7 mouse cellular contexts compared by ENCODE assay signal in the genomic region with DNA sequence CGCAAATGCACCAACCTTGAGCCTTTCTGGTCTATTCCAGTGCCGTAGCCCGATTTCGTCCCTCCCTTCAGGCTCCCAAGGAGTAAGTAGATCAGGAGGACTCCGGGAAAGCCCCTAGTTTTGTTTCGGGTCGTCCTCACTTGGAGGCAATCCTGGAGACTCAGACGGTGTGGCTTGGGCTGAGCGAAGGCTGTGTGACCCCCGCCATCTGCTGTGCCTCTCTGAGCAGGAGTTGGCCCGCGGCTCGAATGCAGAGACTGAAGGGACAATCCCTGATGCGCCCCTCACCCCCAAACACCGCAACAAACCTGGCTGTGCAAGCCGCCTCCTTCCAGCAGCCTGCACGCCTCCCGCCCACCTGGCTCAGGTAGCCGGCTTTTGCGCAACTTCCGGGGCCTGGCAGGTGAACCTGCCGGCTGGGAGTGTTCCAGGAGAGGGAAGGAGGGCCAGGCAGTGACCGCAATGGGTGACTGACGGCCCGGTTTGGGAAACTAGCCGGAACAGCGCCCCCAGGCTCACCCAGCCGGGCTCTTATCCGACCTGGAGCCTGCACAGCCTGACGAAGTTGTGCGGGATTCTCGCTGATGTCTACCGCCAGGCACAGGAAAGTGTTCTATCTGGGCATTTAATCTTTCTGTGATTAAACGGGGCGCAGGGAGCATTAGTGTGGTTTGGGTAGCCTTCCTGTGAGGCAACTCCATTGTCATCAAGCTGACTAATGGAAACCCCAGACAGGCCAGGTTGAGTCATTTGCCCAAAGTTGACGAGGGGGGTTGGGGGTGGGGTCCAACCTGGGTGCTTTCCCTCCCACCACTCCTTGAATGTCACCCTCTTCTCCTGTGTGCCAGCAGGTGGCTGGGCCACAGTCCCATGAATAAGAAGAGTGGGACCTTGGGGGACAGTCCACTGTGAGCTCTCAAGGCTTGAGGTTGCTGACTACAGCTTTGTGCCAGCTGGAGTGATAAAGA. TPM values are rescaled to one million over a fixed set of nuclear protein-coding genes. Genes with fewer than 3 reads are reported as not detected.
DNase-seq lines count a peak whose midpoint lies in the region; ATAC-seq and TF ChIP-seq lines count a peak whose summit lies in the region.

No protein-coding gene starts in this region.

- TF ChIP-seq CTCF in CH12.LX (conservative IDR thresholded peaks at IDR 0.05 in 1 of 2, IDR thresholded peaks at IDR 0.05 in 1 of 2; ENCODE audit: low read depth in 2 of 2, low read length in 2 of 2): peak in 1 of 2 experiments; percentile 28; a peak in 2 of 4 replicates

- H3K4me3 ChIP-seq in CH12.LX (replicated peaks in 1 of 3; ENCODE audit: low read depth in 2 of 3, low read length in 2 of 3, poor library complexity in 1 of 3): peak overlapping the region; percentile 42 to 66 (median 49)
- H3K4me3 ChIP-seq in stomach, embryonic 16.5 days (replicated peaks; ENCODE audit: low read length): peak overlapping the region; percentile 31

- in situ Hi-C loops in CH12.LX (cut with MboI; ENCODE audit: low pct_ligation_motif_present, low pct_unique_long_range_greater_than_20kb, low sequenced_read_pairs): no loop called here

- H3K9me3 ChIP-seq in CH12.LX (replicated peaks; ENCODE audit: low read length): no peaks in the 10 kb centered on the region
- H3K9me3 ChIP-seq in stomach, embryonic 16.5 days (replicated peaks; ENCODE audit: control insufficient read depth, low read length): no peaks in the 10 kb centered on the region

- H3K4me1 ChIP-seq in CH12.LX (ENCODE audit: control insufficient read depth in 1 of 2, insufficient read depth in 2 of 2): peaks cover 47 to 91% of the 10 kb centered on the region in 2 experiments
- peaks cover 67% of the 10 kb centered on the region for H3K4me1 ChIP-seq in stomach, embryonic 16.5 days (ENCODE audit: control insufficient read depth, insufficient read depth, low read length)

- TF ChIP-seq POLR2A in CH12.LX (IDR thresholded peaks at IDR 0.05; ENCODE audit: low read depth, low read length): no peak

- peak overlapping the region; percentile 85 for H3K4me2 ChIP-seq in CH12.LX (ENCODE audit: insufficient read depth, low read depth, poor library complexity, severe bottlenecking)
- H3K4me2 ChIP-seq in stomach, embryonic 16.5 days (ENCODE audit: low read depth, low read length): peak overlapping the region; percentile 53

- no peak; the same call in none of the 2 replicates for TF ChIP-seq RAD21 in CH12.LX (IDR thresholded peaks at IDR 0.05; ENCODE audit: low read depth, low read length)

- 24% methylated on average over 36 of the region's 36 CpGs for WGBS in stomach, embryonic 16.5 days

- H3K27ac ChIP-seq in CH12.LX (ENCODE audit: insufficient read depth, low read depth): peak overlapping the region; percentile 74
- H3K27ac ChIP-seq in stomach, embryonic 16.5 days (ENCODE audit: low read length): peak overlapping the region; percentile 85

- peak; percentile 78 for TF ChIP-seq EP300 in CH12.LX (IDR thresholded peaks at IDR 0.05; ENCODE audit: low read length)

- dilution Hi-C loops in CH12.LX (cut with MboI; ENCODE audit: extremely low pct_ligation_motif_present, extremely low pct_unique_long_range_greater_than_20kb, low sequenced_read_pairs): no loop called here

- peak overlapping the region; percentile 77 for H3K9ac ChIP-seq in CH12.LX (ENCODE audit: insufficient read depth, low read depth)
- peak overlapping the region; percentile 48 for H3K9ac ChIP-seq in stomach, embryonic 16.5 days (ENCODE audit: low read length)

- peak; percentile 27 to 43 for DNase-seq in B cell, adult 2 months
- peak; percentile 76 for DNase-seq in CH12.LX (ENCODE audit: extremely low read depth)
- peak; percentile 31 for DNase-seq in fibroblast of lung, adult 2 months (ENCODE audit: low read depth)
- DNase-seq in kidney, adult 9 months: peak; percentile 79
- peak; percentile 87 for DNase-seq in lung, postnatal 25 days (ENCODE audit: low spot score)
- no peak for DNase-seq in testis, postnatal 14 days (ENCODE audit: low spot score)

- H3K79me2 ChIP-seq in CH12.LX (replicated peaks; ENCODE audit: control insufficient read depth, extremely low read depth, insufficient read depth, poor library complexity, severe bottlenecking): peaks cover 6% of the 10 kb centered on the region; the same call in 1 of the 2 replicates

- no peaks in the 10 kb centered on the region for H3K27me3 ChIP-seq in CH12.LX (replicated peaks)
- no peaks in the 10 kb centered on the region for H3K27me3 ChIP-seq in stomach, embryonic 16.5 days (ENCODE audit: control insufficient read depth, insufficient read depth, low read length)

- peaks cover 19 to 54% of the 10 kb centered on the region in 2 experiments for H3K36me3 ChIP-seq in CH12.LX (replicated peaks in 1 of 2; ENCODE audit: control insufficient read depth in 1 of 2, insufficient read depth in 1 of 2, low read length in 1 of 2)
- peaks cover 14% of the 10 kb centered on the region for H3K36me3 ChIP-seq in stomach, embryonic 16.5 days (ENCODE audit: control insufficient read depth, insufficient read depth, low read length)

- ATAC-seq in stomach, embryonic 16.5 days (ENCODE audit: insufficient read depth, low FRiP score): peak; percentile 12; the same call in 1 of the 2 replicates

TF ChIP-seq in CH12.LX, 34 proteins besides CTCF, POLR2A, EP300 and RAD21:
- TF ChIP-seq TBP (conservative IDR thresholded peaks at IDR 0.05; ENCODE audit: low read depth, low read length) (no peak), KAT2A (IDR thresholded peaks at IDR 0.05; ENCODE audit: insufficient replicate concordance, low read length) (0 out of 2 replicates have a peak, but pooled peaks have one; percentile 24), POLR2AphosphoS2 (IDR thresholded peaks at IDR 0.05; ENCODE audit: low read depth, low read length) (no peak), HCFC1 (IDR thresholded peaks at IDR 0.05; ENCODE audit: low read depth, low read length) (peak; percentile 45), MXI1 (IDR thresholded peaks at IDR 0.05; ENCODE audit: low read depth, low read length) (peak; percentile 76), ETS1 (conservative IDR thresholded peaks at IDR 0.05; ENCODE audit: low read depth, low read length) (peak; percentile 92), ZMIZ1 (IDR thresholded peaks at IDR 0.05; ENCODE audit: low read depth, low read length) (no peak), ZC3H11A (IDR thresholded peaks at IDR 0.05; ENCODE audit: low read depth, low read length) (no peak), NRF1 (IDR thresholded peaks at IDR 0.05; ENCODE audit: low read depth, low read length) (0 out of 2 replicates have a peak, but pooled peaks have one; percentile 8), IRF4 (IDR thresholded peaks at IDR 0.05; ENCODE audit: low read depth, low read length) (peak; percentile 89), MEF2A (IDR thresholded peaks at IDR 0.05; ENCODE audit: borderline replicate concordance, low read depth, low read length) (peak; percentile 88), GABPA (IDR thresholded peaks at IDR 0.05; ENCODE audit: insufficient replicate concordance, low read depth, low read length) (no peak), MAZ (IDR thresholded peaks at IDR 0.05; ENCODE audit: low read depth, low read length) (peak; percentile 69), MAFK (IDR thresholded peaks at IDR 0.05; ENCODE audit: insufficient replicate concordance, low read length) (peak; percentile 85), E2F4 (IDR thresholded peaks at IDR 0.05; ENCODE audit: insufficient replicate concordance, low read depth, low read length) (no peak), RCOR1 (conservative IDR thresholded peaks at IDR 0.05; ENCODE audit: low read depth, low read length) (peak; percentile 74; the same call in 1 of the 2 replicates), TCF12 (IDR thresholded peaks at IDR 0.05; ENCODE audit: low read depth, low read length) (peak; percentile 79), CHD2 (IDR thresholded peaks at IDR 0.05; ENCODE audit: low read length) (peak; percentile 85), CHD1 (IDR thresholded peaks at IDR 0.05; ENCODE audit: low read depth, low read length) (0 out of 2 replicates have a peak, but pooled peaks have one; percentile 21), BHLHE40 (IDR thresholded peaks at IDR 0.05; ENCODE audit: low read depth, low read length) (peak; percentile 72), USF1 (IDR thresholded peaks at IDR 0.05; ENCODE audit: low read depth, low read length) (no peak), MYC (IDR thresholded peaks at IDR 0.05; ENCODE audit: low read depth, low read length) (0 out of 2 replicates have a peak, but pooled peaks have one; percentile 29), SMC3 (IDR thresholded peaks at IDR 0.05; ENCODE audit: low read depth, low read length) (peak; percentile 30; the same call in 1 of the 2 replicates), PAX5 (IDR thresholded peaks at IDR 0.05; ENCODE audit: low read length) (no peak), USF2 (conservative IDR thresholded peaks at IDR 0.05; ENCODE audit: low read depth, low read length) (no peak), NELFE (IDR thresholded peaks at IDR 0.05; ENCODE audit: low read depth, low read length) (peak; percentile 25; the same call in 1 of the 2 replicates), ELF1 (IDR thresholded peaks at IDR 0.05; ENCODE audit: low read depth, low read length) (no peak; the same call in 1 of the 2 replicates), MAX (IDR thresholded peaks at IDR 0.05; ENCODE audit: low read length) (no peak), JUND (conservative IDR thresholded peaks at IDR 0.05; ENCODE audit: low read depth, low read length) (peak; percentile 60; the same call in 1 of the 2 replicates), JUN (IDR thresholded peaks at IDR 0.05; ENCODE audit: insufficient read depth, low read depth, low read length) (peak; percentile 69), SIN3A (IDR thresholded peaks at IDR 0.05; ENCODE audit: low read length) (peak; percentile 77), UBTF (IDR thresholded peaks at IDR 0.05; ENCODE audit: low read depth, low read length) (no peak), ZNF384 (IDR thresholded peaks at IDR 0.05; ENCODE audit: low read depth, low read length) (0 out of 2 replicates have a peak, but pooled peaks have one; percentile 11), ZKSCAN1 (IDR thresholded peaks at IDR 0.05; ENCODE audit: borderline replicate concordance, low read depth, low read length) (no peak)

RNA-seq across cellular contexts. Expression of a gene that starts 6.1 kb away (rescaled TPM):
- total RNA-seq in CH12.LX (2012; rRNA removed) (8.9 and 9.8 TPM in 2 replicates), CH12.LX (2014; rRNA removed) (3.0 and 3.7 TPM in 2 replicates)
- 5.2 and 6.3 TPM in 2 replicates for polyA plus RNA-seq in CH12.LX (2012; ENCODE audit: insufficient read length, low read depth)
- polyA plus RNA-seq in stomach, embryonic 16.5 days (2015; fragmentation: Nextera tagmentation; extraction: Ambion mirVana): 31.2 and 32.7 TPM in 2 replicates

RNA-seq across cellular contexts. Expression of a gene that starts 22.4 kb away (rescaled TPM):
- total RNA-seq in CH12.LX (2012; rRNA removed) (0.17 and 0.55 TPM in 2 replicates), CH12.LX (2014; rRNA removed) (0.23 TPM in 1 of 2 replicates, not detected in the other)
- polyA plus RNA-seq in CH12.LX (2012; ENCODE audit: insufficient read length, low read depth): 0.12 and 0.17 TPM in 2 replicates
- 13.9 and 21.8 TPM in 2 replicates for polyA plus RNA-seq in stomach, embryonic 16.5 days (2015; fragmentation: Nextera tagmentation; extraction: Ambion mirVana)

Comparison
In these comparisons a context has a peak if more than half of its experiments do, and no peak if none do; other contexts are left out.
1. RNA of a gene that starts 22.4 kb away (polyA plus RNA-seq): 13.9 to 21.8 TPM in stomach, embryonic 16.5 days; 0.12 to 0.17 TPM in CH12.LX; every median in the first group is over 10 times any median in the second.